Mouse (Mus musculus) splenic B cell, adult 2 months (primary cell): ENCODE results near the gene Rbpms2.

Source experiments
- DNase-seq: peaks from one replicate; pipeline ENCODE4 v3.0.0-alpha.2; 2011; ENCODE audit warnings: low read depth, low spot score
- H3K27me3 ChIP-seq: 2 replicates; pipeline ENCODE4 v1.6.1; 2012; ENCODE audit warnings: mild to moderate bottlenecking, low read length, moderate library complexity, mixed read lengths; ENCODE audit not compliant: control insufficient read depth, poor library complexity, insufficient read depth, severe bottlenecking
- H3K36me3 ChIP-seq: 2 replicates; pipeline ENCODE4 v1.6.1; 2012; ENCODE audit warnings: mild to moderate bottlenecking, low read length, moderate library complexity, mixed read lengths; ENCODE audit not compliant: control insufficient read depth, poor library complexity, insufficient read depth, severe bottlenecking

Gene Rbpms2

DNA sequence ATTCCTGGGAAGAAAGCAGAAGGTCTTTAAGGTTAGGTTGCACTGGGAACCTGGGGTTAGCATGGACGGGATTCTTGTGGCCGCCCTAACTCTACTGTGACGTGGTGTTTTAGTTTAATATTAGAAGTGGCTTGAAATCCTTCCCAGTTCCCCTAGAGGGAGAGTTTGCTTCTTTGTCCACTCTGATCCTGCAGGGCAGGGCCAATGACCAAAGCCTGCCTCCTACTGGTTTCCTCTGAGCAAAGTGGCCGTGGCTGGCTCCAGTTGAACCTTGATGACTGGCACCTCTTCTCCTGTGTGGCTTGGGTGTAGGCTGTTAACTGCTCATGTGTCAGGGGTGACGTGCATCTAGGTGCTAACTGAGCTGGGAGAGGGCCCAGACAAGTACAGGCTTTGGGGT lies 31.6 kb downstream of the Rbpms2 start:
- DNase-seq, result no peak
- Histone ChIP-seq H3K36me3 (no peaks in the 10 kb centered on the region), H3K27me3 (no peaks in the 10 kb centered on the region)

DNA sequence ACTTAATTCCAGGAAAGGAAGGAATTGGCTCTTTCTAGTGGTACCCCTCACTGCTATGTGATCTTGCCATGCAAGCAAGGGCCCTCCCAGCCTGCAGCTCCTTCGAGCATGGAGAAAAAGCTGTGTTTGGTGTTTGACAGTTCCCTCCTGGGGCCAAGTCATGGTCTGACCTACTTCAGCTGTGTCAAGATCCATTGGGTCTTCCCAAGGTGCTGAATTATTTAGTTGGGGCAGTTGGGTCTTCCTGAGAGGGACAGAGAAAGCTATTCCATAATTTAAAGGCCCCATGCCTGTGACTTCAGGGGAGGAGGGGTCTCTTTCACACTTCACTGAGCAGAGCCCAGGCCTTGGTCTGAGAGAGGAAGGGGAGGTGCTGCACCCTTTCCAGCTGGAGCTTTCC lies 32.0 kb downstream of the Rbpms2 start:
- no peak for DNase-seq
- no peaks in the 10 kb centered on the region for H3K27me3 ChIP-seq
- no peaks in the 10 kb centered on the region for H3K36me3 ChIP-seq

GRCm38 (mm10) chr9:65664163-65664562 lies 34.7 kb downstream of the Rbpms2 start:
- H3K27me3 ChIP-seq, result no peaks in the 10 kb centered on the region
- H3K36me3 ChIP-seq, result no peaks in the 10 kb centered on the region
- DNase-seq, result peak; percentile 67

DNA sequence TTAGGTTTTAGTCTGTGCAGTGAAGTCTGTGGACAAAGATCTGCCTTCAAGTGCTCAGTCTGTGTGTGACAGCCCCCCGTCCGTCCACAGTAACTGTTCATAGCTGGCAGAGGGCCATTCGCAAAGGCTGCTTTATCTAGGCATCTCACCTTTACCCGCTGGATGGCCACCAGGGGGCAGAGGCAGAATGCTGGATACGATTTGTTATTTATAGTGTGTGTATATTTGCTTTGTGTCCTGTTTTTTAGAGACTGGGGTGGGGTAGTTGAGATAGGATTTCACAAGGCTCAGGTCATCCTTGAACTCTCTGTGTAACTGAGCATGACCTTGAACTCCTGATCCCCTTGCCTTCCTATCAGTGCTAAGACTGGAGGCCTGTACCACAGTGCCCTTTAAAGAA lies 36.6 kb downstream of the Rbpms2 start:
- H3K27me3 ChIP-seq, result no peaks in the 10 kb centered on the region
- DNase-seq, result peak; percentile 64
- no peaks in the 10 kb centered on the region for H3K36me3 ChIP-seq

DNA sequence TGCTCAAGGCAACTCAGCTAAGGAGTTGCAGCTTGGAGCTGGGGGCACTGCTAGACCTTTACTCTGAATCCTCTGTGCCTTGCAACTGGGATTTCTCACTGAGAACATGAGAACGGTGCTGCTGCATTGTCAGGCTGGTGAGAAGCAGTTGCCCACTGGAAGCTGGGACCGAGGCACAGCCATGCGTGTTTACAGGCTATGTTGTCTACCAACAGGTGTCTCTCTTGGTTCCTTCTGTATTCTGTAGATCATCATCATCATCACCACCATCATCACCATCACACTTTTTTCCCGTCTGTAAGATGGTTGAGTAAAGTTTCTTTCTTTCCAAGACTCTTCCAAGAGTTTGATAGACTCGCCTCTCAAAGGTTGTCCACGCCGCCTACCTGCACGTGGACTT lies 38.3 kb downstream of the Rbpms2 start, which contains the start of gene Oaz2:
Oaz2 (plus strand) TSS at position 301 of the 400 bp plus-strand sequence.
- Histone ChIP-seq H3K36me3 (no peaks in the 10 kb centered on the region), H3K27me3 (no peaks in the 10 kb centered on the region)
- DNase-seq, result no peak

DNA sequence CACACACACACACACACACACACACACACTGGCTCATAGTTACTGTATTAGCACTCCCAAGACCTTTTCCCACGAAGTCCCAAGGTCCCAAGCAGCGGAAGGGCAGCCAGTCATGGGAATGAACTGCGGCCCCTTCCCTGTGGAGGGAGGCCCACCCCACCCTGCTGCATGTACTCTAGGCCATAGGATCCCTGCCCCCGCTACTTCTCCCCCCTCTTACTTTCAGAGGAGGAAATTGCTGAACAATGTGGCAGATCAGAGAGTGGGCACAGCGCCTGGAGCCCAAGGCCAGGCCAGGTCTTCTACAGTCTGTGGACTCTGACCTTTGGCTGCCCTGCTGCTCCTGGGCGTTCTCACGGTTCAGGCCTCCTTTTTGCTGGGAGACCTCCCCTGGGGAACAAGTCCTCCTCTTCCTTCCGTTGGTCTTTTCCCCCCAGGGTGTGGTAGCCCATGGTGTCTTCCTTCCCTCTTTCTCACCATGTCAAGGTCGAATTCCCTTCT lies 42.0 kb downstream of the Rbpms2 start:
- no peaks in the 10 kb centered on the region for H3K27me3 ChIP-seq
- H3K36me3 ChIP-seq, result no peaks in the 10 kb centered on the region
- no peak for DNase-seq

GRCm38 (mm10) chr9:65672996-65673395 lies 43.5 kb downstream of the Rbpms2 start:
- H3K27me3 ChIP-seq, result no peaks in the 10 kb centered on the region
- no peak for DNase-seq
- no peaks in the 10 kb centered on the region for H3K36me3 ChIP-seq

GRCm38 (mm10) chr9:65675461-65676357 lies 46.3 kb downstream of the Rbpms2 start:
- H3K27me3 ChIP-seq, result no peaks in the 10 kb centered on the region
- DNase-seq, result no peak
- H3K36me3 ChIP-seq, result no peaks in the 10 kb centered on the region

- H3K27me3 ChIP-seq, result no peaks in the 10 kb centered on the region
- DNase-seq, result peak; percentile 94
- H3K36me3 ChIP-seq, result no peaks in the 10 kb centered on the region
Observed at GRCm38 (mm10) chr9:65676358-65677118, 47.1 kb downstream of the Rbpms2 start.

GRCm38 (mm10) chr9:65677119-65677462 lies 47.6 kb downstream of the Rbpms2 start:
- H3K36me3 ChIP-seq, result no peaks in the 10 kb centered on the region
- no peaks in the 10 kb centered on the region for H3K27me3 ChIP-seq
- no peak for DNase-seq

- Histone ChIP-seq H3K36me3 (no peaks in the 10 kb centered on the region), H3K27me3 (no peaks in the 10 kb centered on the region)
- DNase-seq, result no peak
Observed at GRCm38 (mm10) chr9:65679181-65679761, 49.8 kb downstream of the Rbpms2 start.

DNA sequence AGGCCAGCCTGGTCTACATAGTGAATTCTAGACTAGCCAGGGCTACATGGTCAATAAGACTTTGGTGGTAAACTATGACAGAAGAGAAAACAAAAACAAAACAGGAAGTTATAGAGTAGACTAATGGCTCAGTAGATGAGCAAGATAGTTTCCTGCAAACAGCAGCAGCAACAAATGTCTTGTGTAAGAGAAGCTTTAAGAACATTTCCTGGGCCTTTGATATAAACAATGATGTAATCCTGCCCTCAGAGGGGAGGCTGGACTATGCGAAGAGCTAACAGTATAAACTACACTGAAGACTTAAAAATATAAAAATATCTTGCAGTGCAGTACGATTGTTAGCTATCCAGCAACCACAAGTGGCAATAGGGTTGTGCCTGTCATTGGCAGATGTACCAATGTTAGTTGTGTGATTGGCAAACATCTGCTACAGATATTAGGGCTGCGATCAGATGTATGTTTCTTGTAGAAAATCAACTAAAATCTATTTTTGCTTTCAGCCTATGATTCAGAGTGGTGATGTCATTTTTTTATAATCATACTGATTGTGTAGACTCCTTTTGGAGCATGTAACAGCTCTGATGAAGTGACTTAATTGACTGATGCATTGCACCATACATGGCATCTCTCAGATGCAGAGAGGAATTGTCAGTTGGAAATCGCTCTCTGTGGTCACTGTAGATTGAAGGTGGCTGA lies 51.6 kb downstream of the Rbpms2 start:
- DNase-seq, result no peak
- Histone ChIP-seq H3K27me3 (no peaks in the 10 kb centered on the region), H3K36me3 (0 out of 2 replicates have a peak, but pooled peaks cover 1% of the 10 kb centered on the region)

- Histone ChIP-seq H3K27me3 (no peaks in the 10 kb centered on the region), H3K36me3 (0 out of 2 replicates have a peak, but pooled peaks cover 1% of the 10 kb centered on the region)
- no peak for DNase-seq
Observed at GRCm38 (mm10) chr9:65681634-65681940, 52.1 kb downstream of the Rbpms2 start.

- DNase-seq, result no peak
- Histone ChIP-seq H3K36me3 (0 out of 2 replicates have a peak, but pooled peaks cover 1% of the 10 kb centered on the region), H3K27me3 (no peaks in the 10 kb centered on the region)
Observed at GRCm38 (mm10) chr9:65682183-65682582, 52.7 kb downstream of the Rbpms2 start.
